Mouse (Mus musculus) G1E-ER4 (cell line): ENCODE results near the gene Lrmda. TPM values are rescaled to one million over a fixed set of nuclear protein-coding genes. Genes with fewer than 3 reads are reported as not detected.

Experiments used
- GATA1 ChIP-seq: IDR thresholded peaks from one replicate; pipeline ENCODE4 v1.8.0; 2012; ENCODE audit warnings: low read length, inconsistent platforms
- polyA plus RNA-seq: library from polyadenylated mRNA; stranded (reverse); fragments of >175 nt; gene quantifications from 2 replicates; pipeline ENCODE4 v1.2.3, GENCODE M21; 2012

Gene Lrmda
- polyA plus RNA-seq, 1 experiment: not detected

- no peak for TF ChIP-seq GATA1
Measured at GRCm38 (mm10) chr14:22630361-22630867, 610.9 kb downstream of the Lrmda start.

- no peak for TF ChIP-seq GATA1
Measured at GRCm38 (mm10) chr14:22633612-22634011, 614.1 kb downstream of the Lrmda start.

- no peak for TF ChIP-seq GATA1
Measured at GRCm38 (mm10) chr14:22643494-22643893, 624.0 kb downstream of the Lrmda start.

- no peak for TF ChIP-seq GATA1
Measured at GRCm38 (mm10) chr14:22647879-22648611, 628.5 kb downstream of the Lrmda start.

- TF ChIP-seq GATA1: no peak
Measured at GRCm38 (mm10) chr14:22649411-22649911, 629.9 kb downstream of the Lrmda start.

GRCm38 (mm10) chr14:22649985-22650984, 630.8 kb downstream of the Lrmda start:
- TF ChIP-seq GATA1: no peak

GRCm38 (mm10) chr14:22651131-22651952, 631.8 kb downstream of the Lrmda start:
- TF ChIP-seq GATA1: no peak

- TF ChIP-seq GATA1: no peak
Measured at GRCm38 (mm10) chr14:22662496-22662895, 643.0 kb downstream of the Lrmda start.

- no peak for TF ChIP-seq GATA1
Measured at GRCm38 (mm10) chr14:22666437-22666836, 646.9 kb downstream of the Lrmda start.

- no peak for TF ChIP-seq GATA1
Measured at GRCm38 (mm10) chr14:22668302-22668701, 648.8 kb downstream of the Lrmda start.

- no peak for TF ChIP-seq GATA1
Measured at GRCm38 (mm10) chr14:22668711-22669110, 649.2 kb downstream of the Lrmda start.

- TF ChIP-seq GATA1: no peak
Measured at GRCm38 (mm10) chr14:22673581-22673980, 654.1 kb downstream of the Lrmda start.

- no peak for TF ChIP-seq GATA1
Measured at GRCm38 (mm10) chr14:22679008-22679704, 659.6 kb downstream of the Lrmda start.
